In the genomic region with DNA sequence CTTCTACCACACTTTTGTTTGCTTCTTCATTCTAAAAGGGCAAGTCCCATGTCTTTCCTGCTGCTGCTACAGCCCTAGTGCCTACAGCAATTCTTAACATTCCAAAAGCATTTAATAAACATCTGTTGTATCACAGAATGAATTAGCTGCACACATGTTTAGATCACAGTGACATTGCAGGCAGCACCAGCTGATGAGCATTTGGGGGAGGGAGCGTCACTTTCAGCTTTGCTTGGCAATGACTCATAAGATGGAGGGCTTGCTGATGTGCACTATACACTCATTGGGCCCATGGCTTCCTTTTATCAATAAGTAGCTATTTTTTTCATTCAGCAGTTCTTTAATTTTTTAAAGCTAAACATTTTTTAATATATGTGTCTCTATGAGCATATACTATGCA, we compare ENCODE assay signal across 22 mouse cellular contexts. TPM values are rescaled to one million over a fixed set of nuclear protein-coding genes. Genes with fewer than 3 reads are reported as not detected.
A peak's percentile ranks its signal among the peaks of the same experiment; 100 is the strongest.
DNase-seq lines count a peak whose midpoint lies in the region; ATAC-seq and TF ChIP-seq lines count a peak whose summit lies in the region.
"Had no signal": no experiment of that assay in that cellular context is flagged by ENCODE, and none has a peak within 500 bp of the region (broad histone marks: within the 10 kb centered on the region; RNA-seq: fewer than 3 reads in every experiment).

No protein-coding gene starts in this region.

- no peak overlapping the region for H3K9ac ChIP-seq in embryonic facial prominence, embryonic 14.5 days (ENCODE audit: low read depth, low read length)
- H3K9ac ChIP-seq: embryonic facial prominence, embryonic 15.5 days; forebrain, embryonic 12.5 days; hindbrain, embryonic 13.5 days; liver, postnatal 0 days; neural tube, embryonic 15.5 days had no signal

- H3ac ChIP-seq in myocyte (ENCODE audit: control insufficient read depth, insufficient read length), result no peak overlapping the region

- H3K36me3 ChIP-seq in embryonic facial prominence, embryonic 14.5 days (ENCODE audit: control insufficient read depth, insufficient read depth, low read length), result no peaks in the 10 kb centered on the region; the same call in 1 of the 2 replicates
- 0 out of 2 replicates have a peak, but pooled peaks cover 4% of the 10 kb centered on the region for H3K36me3 ChIP-seq in embryonic facial prominence, embryonic 10.5 days (replicated peaks)
- peaks cover 9% of the 10 kb centered on the region for H3K36me3 ChIP-seq in myocyte (ENCODE audit: control insufficient read depth, insufficient read depth)
- H3K36me3 ChIP-seq in hindbrain, embryonic 10.5 days, result peaks cover 24% of the 10 kb centered on the region; the same call in 1 of the 2 replicates
- H3K36me3 ChIP-seq: midbrain, embryonic 10.5 days had no signal

- H3K4me1 ChIP-seq in embryonic facial prominence, embryonic 14.5 days (ENCODE audit: control insufficient read depth, insufficient read depth, low read length), result no peaks in the 10 kb centered on the region
- no peaks in the 10 kb centered on the region for H3K4me1 ChIP-seq in embryonic facial prominence, embryonic 10.5 days
- no peaks in the 10 kb centered on the region for H3K4me1 ChIP-seq in hindbrain, embryonic 10.5 days (replicated peaks)
- H3K4me1 ChIP-seq: embryonic facial prominence, embryonic 15.5 days; forebrain, embryonic 12.5 days; hindbrain, embryonic 13.5 days; midbrain, embryonic 10.5 days; neural tube, embryonic 15.5 days had no signal

- no peaks in the 10 kb centered on the region for H3K27me3 ChIP-seq in embryonic facial prominence, embryonic 14.5 days (replicated peaks; ENCODE audit: control insufficient read depth, insufficient read depth, low read length)
- H3K27me3 ChIP-seq in embryonic facial prominence, embryonic 10.5 days (replicated peaks; ENCODE audit: low read depth, poor library complexity, severe bottlenecking), result no peaks in the 10 kb centered on the region
- no peaks in the 10 kb centered on the region for H3K27me3 ChIP-seq in myocyte (ENCODE audit: control insufficient read depth, insufficient read depth, insufficient read length)
- H3K27me3 ChIP-seq in hindbrain, embryonic 10.5 days (ENCODE audit: insufficient read depth, poor library complexity, severe bottlenecking), result no peaks in the 10 kb centered on the region
- H3K27me3 ChIP-seq: embryonic facial prominence, embryonic 15.5 days; forebrain, embryonic 12.5 days; hindbrain, embryonic 13.5 days; neural tube, embryonic 15.5 days had no signal

- no peak overlapping the region for H3K4me2 ChIP-seq in embryonic facial prominence, embryonic 14.5 days (ENCODE audit: low read depth, low read length)
- no peak overlapping the region for H3K4me2 ChIP-seq in myocyte (ENCODE audit: low read depth)
- H3K4me2 ChIP-seq: embryonic facial prominence, embryonic 15.5 days; forebrain, embryonic 12.5 days; hindbrain, embryonic 13.5 days; neural tube, embryonic 15.5 days had no signal

- no peak overlapping the region for H3K4me3 ChIP-seq in embryonic facial prominence, embryonic 14.5 days (ENCODE audit: low read depth, low read length)
- H3K4me3 ChIP-seq in embryonic facial prominence, embryonic 10.5 days, result no peak overlapping the region
- no peak overlapping the region for H3K4me3 ChIP-seq in myocyte
- H3K4me3 ChIP-seq in hindbrain, embryonic 10.5 days, result no peak overlapping the region
- H3K4me3 ChIP-seq: embryonic facial prominence, embryonic 15.5 days; forebrain, embryonic 12.5 days; heart, adult 2 months; hindbrain, embryonic 13.5 days; midbrain, embryonic 10.5 days; neural tube, embryonic 15.5 days had no signal

- no peak overlapping the region for H3K27ac ChIP-seq in embryonic facial prominence, embryonic 14.5 days (replicated peaks; ENCODE audit: low read depth, low read length)
- no peak overlapping the region for H3K27ac ChIP-seq in embryonic facial prominence, embryonic 10.5 days (replicated peaks)
- no peak overlapping the region for H3K27ac ChIP-seq in hindbrain, embryonic 10.5 days
- H3K27ac ChIP-seq: embryonic facial prominence, embryonic 15.5 days; forebrain, embryonic 12.5 days; heart, adult 2 months; hindbrain, embryonic 13.5 days; midbrain, embryonic 10.5 days; neural tube, embryonic 15.5 days had no signal

- no peaks in the 10 kb centered on the region for H3K9me3 ChIP-seq in embryonic facial prominence, embryonic 14.5 days (ENCODE audit: control insufficient read depth, low read length)
- no peaks in the 10 kb centered on the region for H3K9me3 ChIP-seq in embryonic facial prominence, embryonic 10.5 days
- H3K9me3 ChIP-seq in hindbrain, embryonic 10.5 days, result no peaks in the 10 kb centered on the region
- H3K9me3 ChIP-seq: embryonic facial prominence, embryonic 15.5 days; forebrain, embryonic 12.5 days; G1E; hindbrain, embryonic 13.5 days; midbrain, embryonic 10.5 days; neural tube, embryonic 15.5 days had no signal

- no peaks in the 10 kb centered on the region for H3K79me2 ChIP-seq in myocyte (ENCODE audit: control insufficient read depth, insufficient read depth)

- ATAC-seq in embryonic facial prominence, embryonic 14.5 days (ENCODE audit: low read depth), result peak; percentile 22; the same call in 1 of the 2 replicates
- ATAC-seq: intestine, embryonic 16.5 days had no signal

- DNase-seq in embryonic facial prominence, embryonic 14.5 days (ENCODE audit: low spot score), result peak; percentile 49
- no peak for DNase-seq in embryonic facial prominence, embryonic 10.5 days (ENCODE audit: low spot score)
- DNase-seq in lung, postnatal 10 days, result peak; percentile 11
- DNase-seq in lung, postnatal 25 days (ENCODE audit: low spot score), result no peak
- DNase-seq in Muller cell, postnatal 12 days (ENCODE audit: inconsistent ontology term), result peak; percentile 5
- DNase-seq in hindbrain, embryonic 10.5 days (ENCODE audit: low spot score), result no peak
- no peak for DNase-seq in urinary bladder, postnatal 10 days (ENCODE audit: low spot score)
- DNase-seq: adrenal gland, postnatal 10 days; cerebellum, adult 9-10 months; gastrocnemius, postnatal 14 days; heart, adult 2 months; liver; liver, postnatal 0 days; retina, postnatal 1 day had no signal

- no peak for TF ChIP-seq POLR2A in myocyte (IDR thresholded peaks at IDR 0.05; ENCODE audit: insufficient read length, low read depth)

- WGBS in embryonic facial prominence, embryonic 14.5 days, result 67% methylated on average over 1 of the region's 1 CpGs
- WGBS in embryonic facial prominence, embryonic 10.5 days, result 93% methylated on average over 1 of the region's 1 CpGs
- WGBS in hindbrain, embryonic 10.5 days, result 92% methylated on average over 1 of the region's 1 CpGs

TF ChIP-seq in myocyte, 11 proteins besides CTCF, POLR2A, EP300 and RAD21:
- no peak for TF ChIP-seq USF1 (IDR thresholded peaks at IDR 0.05; ENCODE audit: low read depth)
- peak in 2 of 3 experiments; percentile 37 to 63 for TF ChIP-seq MYOG (IDR thresholded peaks at IDR 0.05; ENCODE audit: control insufficient read depth in 1 of 3, insufficient read depth in 1 of 3, insufficient read length in 2 of 3, low read depth in 2 of 3)
- peak in 2 of 3 experiments; percentile 61 to 64 for TF ChIP-seq MYOD1 (IDR thresholded peaks at IDR 0.05; ENCODE audit: control insufficient read depth in 1 of 3, insufficient read length in 2 of 3, low read depth in 2 of 3)

RNA-seq across cellular contexts. Expression of a gene that starts 30.4 kb away (rescaled TPM):
- 24.4 and 25.7 TPM in 2 replicates for polyA plus RNA-seq in embryonic facial prominence, embryonic 14.5 days (2014; fragmentation: Nextera tagmentation; extraction: Ambion mirVana)
- polyA plus RNA-seq in embryonic facial prominence, embryonic 10.5 days (2016; fragmentation: Nextera tagmentation; extraction: Ambion mirVana), result 22.4 and 26.5 TPM in 2 replicates
- polyA plus RNA-seq in myocyte (2012; fragmentation: generic; extraction: Trizol), result 22.0 TPM
- polyA plus RNA-seq in hindbrain, embryonic 10.5 days (2016; fragmentation: Nextera tagmentation; extraction: Ambion mirVana), result 30.4 and 32.4 TPM in 2 replicates

RNA-seq across cellular contexts. Expression of a gene that starts 32.1 kb away (rescaled TPM):
- 40.5 and 43.2 TPM in 2 replicates for polyA plus RNA-seq in embryonic facial prominence, embryonic 14.5 days (2014; fragmentation: Nextera tagmentation; extraction: Ambion mirVana)
- 73.2 and 78.5 TPM in 2 replicates for polyA plus RNA-seq in embryonic facial prominence, embryonic 10.5 days (2016; fragmentation: Nextera tagmentation; extraction: Ambion mirVana)
- 107 TPM for polyA plus RNA-seq in myocyte (2012; fragmentation: generic; extraction: Trizol)
- polyA plus RNA-seq in hindbrain, embryonic 10.5 days (2016; fragmentation: Nextera tagmentation; extraction: Ambion mirVana), result 75.0 and 83.5 TPM in 2 replicates

Comparison
In these comparisons a context has a peak if more than half of its experiments do, and no peak if none do; other contexts are left out.
1. DNase-seq: peak in embryonic facial prominence, embryonic 14.5 days (single experiment), lung, postnatal 10 days (single experiment) and Muller cell, postnatal 12 days (single experiment); none in embryonic facial prominence, embryonic 10.5 days (single experiment), lung, postnatal 25 days (single experiment), hindbrain, embryonic 10.5 days (single experiment) and urinary bladder, postnatal 10 days (single experiment).